Mouse (Mus musculus) regulatory T cell (primary cell): ENCODE measurements around the gene Glb1l.

Source experiments
- in situ Hi-C: fragments of 300-600 bp; cut with MboI, MseI; formaldehyde crosslinking; loops from one replicate; pipeline ENCODE4 v1.15.1; 2025; ENCODE audit warnings: high pct_unique_total_duplicates

Gene Glb1l

DNA sequence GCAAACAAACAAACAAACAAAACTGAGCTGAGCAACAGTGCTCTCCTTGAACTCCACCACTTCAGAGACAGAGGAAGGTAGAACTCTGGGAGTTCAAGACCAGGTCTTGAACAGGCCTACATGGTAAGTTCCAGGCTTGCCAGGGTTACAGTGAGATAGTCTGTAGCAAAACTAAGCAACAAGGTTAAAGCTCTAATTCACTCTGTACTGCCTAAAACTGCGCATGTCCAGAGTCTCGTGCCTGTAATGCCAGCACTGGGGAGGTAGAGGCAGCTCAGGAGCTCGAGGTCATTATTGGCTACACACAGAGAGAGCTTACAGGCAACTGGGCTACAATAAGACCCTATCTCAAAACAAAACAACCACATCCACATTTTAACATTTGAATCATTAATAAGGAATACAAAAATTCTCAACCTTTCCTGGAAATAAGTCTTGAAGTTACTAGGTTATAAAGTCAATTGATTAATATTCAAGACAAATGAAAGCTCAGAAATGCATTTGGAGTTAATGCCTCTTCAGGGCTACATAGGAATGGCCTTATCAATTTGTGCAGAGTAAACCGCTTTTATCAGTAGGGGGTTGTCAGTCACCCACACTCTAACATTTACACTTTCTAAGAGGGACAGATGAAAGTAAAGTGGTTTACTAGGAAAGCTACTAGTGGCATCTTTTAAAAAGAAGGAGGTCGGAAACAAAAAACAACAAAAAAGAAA is 50.9 kb downstream of the Glb1l start:
- in situ Hi-C loops = no loop called here

DNA sequence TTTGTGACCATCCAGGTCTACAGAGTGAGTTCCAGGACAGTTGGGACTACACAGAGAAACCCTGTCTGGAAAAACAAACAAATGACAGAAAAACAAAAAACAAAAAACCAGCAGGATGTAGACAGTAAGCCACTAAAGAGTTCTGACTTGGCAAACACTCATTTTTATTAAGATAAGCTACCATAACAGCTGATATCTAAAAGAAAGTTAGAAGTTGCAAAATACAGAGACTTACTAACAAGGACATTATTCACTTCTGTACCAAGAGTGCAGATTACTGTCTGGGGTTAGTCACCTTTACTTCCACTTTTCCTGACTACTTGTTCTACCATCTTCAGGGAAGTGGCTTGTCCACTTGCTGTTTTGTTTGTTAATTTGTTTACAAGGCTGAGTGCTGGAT is 51.6 kb downstream of the Glb1l start:
- in situ Hi-C loops = no loop called here

DNA sequence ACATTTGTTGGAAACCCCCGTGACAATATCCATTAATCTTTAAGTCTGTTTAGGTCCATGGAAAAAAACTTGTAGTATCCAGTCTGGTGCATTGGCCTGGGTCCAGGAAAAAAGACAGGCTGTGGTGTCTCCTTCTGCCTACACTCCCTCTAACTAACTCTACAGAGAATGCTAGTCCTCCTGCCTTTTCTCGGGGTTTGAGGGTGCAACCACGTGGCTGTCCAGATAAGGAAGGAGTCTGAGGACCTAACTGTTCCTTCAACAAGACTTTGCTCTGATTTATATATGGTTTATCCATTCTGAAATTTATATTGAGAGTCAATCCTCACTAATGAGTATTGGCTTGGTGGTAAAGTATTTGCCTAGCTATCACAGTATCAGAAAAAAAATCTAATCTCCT is 54.8 kb downstream of the Glb1l start:
- in situ Hi-C loops = no loop called here

DNA sequence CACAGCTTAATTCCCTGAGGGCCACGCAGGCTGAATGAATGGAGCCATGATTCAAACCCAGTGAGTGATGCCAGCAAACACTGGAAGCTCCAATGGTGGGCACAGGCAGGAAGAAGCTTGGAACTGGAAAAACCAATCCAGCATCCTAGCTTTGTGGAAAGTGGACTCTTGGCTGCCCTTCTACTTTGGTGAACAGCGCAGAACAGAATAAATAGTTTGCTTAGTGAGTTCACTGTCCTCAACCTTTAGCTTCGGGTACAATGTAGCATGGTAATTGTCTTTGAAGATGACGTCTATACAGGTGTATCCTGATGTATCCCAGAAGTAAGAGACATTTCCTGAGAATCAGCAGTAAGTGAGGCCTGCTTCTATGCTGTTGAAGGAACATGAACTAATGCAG is 61.9 kb downstream of the Glb1l start:
- in situ Hi-C loops = loop anchor here (10.0 to 25.0 kb wide), 3 partner anchors 614 to 1186 kb away; partner anchors contain the start of genes Ctdsp1 and Slc11a1
